Comparison of ENCODE assay signal across 9 mouse cellular contexts in genomic region chr10:80139975-80140665, GRCm38 (mm10). TPM values are rescaled to one million over a fixed set of nuclear protein-coding genes. Genes with fewer than 3 reads are reported as not detected.
DNase-seq lines count a peak whose midpoint lies in the region; ATAC-seq and TF ChIP-seq lines count a peak whose summit lies in the region.
"Had no signal": no experiment of that assay in that cellular context is flagged by ENCODE, and none has a peak within 500 bp of the region (broad histone marks: within the 10 kb centered on the region; RNA-seq: fewer than 3 reads in every experiment).

No protein-coding gene starts in this region.

- no peak overlapping the region for H3K4me3 ChIP-seq in gastrocnemius, adult 2 months
- no peak overlapping the region for H3K4me3 ChIP-seq in liver, embryonic 12.5 days
- no peak overlapping the region for H3K4me3 ChIP-seq in liver, postnatal 0 days (ENCODE audit: low read depth, low read length)
- H3K4me3 ChIP-seq in embryonic facial prominence, embryonic 12.5 days: no peak overlapping the region
- no peak overlapping the region for H3K4me3 ChIP-seq in liver, embryonic 15.5 days (replicated peaks)
- no peak overlapping the region for H3K4me3 ChIP-seq in intestine, embryonic 16.5 days (ENCODE audit: low read length)

- no peak for ATAC-seq in liver, embryonic 12.5 days
- ATAC-seq in liver, postnatal 0 days: no peak
- no peak for ATAC-seq in embryonic facial prominence, embryonic 12.5 days (ENCODE audit: insufficient number of reproducible peaks, insufficient read depth, low FRiP score, low TSS enrichment)
- ATAC-seq in liver, embryonic 15.5 days (ENCODE audit: insufficient read depth): no peak
- ATAC-seq in intestine, embryonic 16.5 days: no peak

- peaks cover 19% of the 10 kb centered on the region for H3K36me3 ChIP-seq in liver, embryonic 12.5 days
- peaks cover 16% of the 10 kb centered on the region for H3K36me3 ChIP-seq in liver, postnatal 0 days (replicated peaks; ENCODE audit: insufficient read depth, low read length)
- H3K36me3 ChIP-seq in embryonic facial prominence, embryonic 12.5 days: peaks cover 18% of the 10 kb centered on the region
- H3K36me3 ChIP-seq in liver, embryonic 15.5 days (replicated peaks): peaks cover 19% of the 10 kb centered on the region
- H3K36me3 ChIP-seq in intestine, embryonic 16.5 days (ENCODE audit: control insufficient read depth, insufficient read depth, low read length): peaks cover 9% of the 10 kb centered on the region; the same call in 1 of the 2 replicates

- TF ChIP-seq CTCF in gastrocnemius, adult 2 months (IDR thresholded peaks at IDR 0.05): no peak
- TF ChIP-seq CTCF in liver, postnatal 0 days (IDR thresholded peaks at IDR 0.05; ENCODE audit: low read depth): no peak

- peaks cover 80% of the 10 kb centered on the region for H3K4me1 ChIP-seq in liver, embryonic 12.5 days
- peaks cover 54% of the 10 kb centered on the region for H3K4me1 ChIP-seq in liver, postnatal 0 days (ENCODE audit: insufficient read depth)
- peaks cover 37% of the 10 kb centered on the region for H3K4me1 ChIP-seq in embryonic facial prominence, embryonic 12.5 days
- H3K4me1 ChIP-seq in liver, embryonic 15.5 days (replicated peaks): peaks cover 92% of the 10 kb centered on the region
- H3K4me1 ChIP-seq in intestine, embryonic 16.5 days (ENCODE audit: control insufficient read depth, insufficient read depth, low read length): peaks cover 57% of the 10 kb centered on the region

- no peak for TF ChIP-seq EP300 in liver, postnatal 0 days (IDR thresholded peaks at IDR 0.05; ENCODE audit: low read depth)

- H3K4me2 ChIP-seq in liver, embryonic 12.5 days: peak overlapping the region; percentile 97
- no peak overlapping the region for H3K4me2 ChIP-seq in liver, postnatal 0 days (ENCODE audit: low read depth, low read length)
- H3K4me2 ChIP-seq in embryonic facial prominence, embryonic 12.5 days (replicated peaks): peak overlapping the region; percentile 92; the same call in 1 of the 2 replicates
- peak overlapping the region; percentile 96; the same call in 1 of the 2 replicates for H3K4me2 ChIP-seq in liver, embryonic 15.5 days
- H3K4me2 ChIP-seq in intestine, embryonic 16.5 days (ENCODE audit: low read depth, low read length): no peak overlapping the region

- no peak for DNase-seq in gastrocnemius, adult 2 months
- no peak for DNase-seq in gastrocnemius, postnatal 4 days (ENCODE audit: low spot score in 2 of 2)
- no peak for DNase-seq in liver, postnatal 0 days
- DNase-seq in spleen, postnatal 4 days (ENCODE audit: low spot score in 2 of 2): no peak
- DNase-seq: right cerebral cortex, postnatal 25 days had no signal

- no peaks in the 10 kb centered on the region for H3K9me3 ChIP-seq in liver, embryonic 12.5 days (replicated peaks)
- H3K9me3 ChIP-seq in liver, postnatal 0 days (ENCODE audit: low read length): no peaks in the 10 kb centered on the region
- no peaks in the 10 kb centered on the region for H3K9me3 ChIP-seq in embryonic facial prominence, embryonic 12.5 days
- no peaks in the 10 kb centered on the region for H3K9me3 ChIP-seq in liver, embryonic 15.5 days (replicated peaks)
- no peaks in the 10 kb centered on the region for H3K9me3 ChIP-seq in intestine, embryonic 16.5 days (ENCODE audit: control insufficient read depth, low read length)

- H3K9ac ChIP-seq in liver, embryonic 12.5 days: peak overlapping the region; percentile 71; the same call in 1 of the 2 replicates
- no peak overlapping the region for H3K9ac ChIP-seq in liver, postnatal 0 days (replicated peaks)
- H3K9ac ChIP-seq in embryonic facial prominence, embryonic 12.5 days: no peak overlapping the region
- H3K9ac ChIP-seq in liver, embryonic 15.5 days: no peak overlapping the region
- H3K9ac ChIP-seq in intestine, embryonic 16.5 days (ENCODE audit: low read depth, low read length): no peak overlapping the region

- WGBS in liver, embryonic 12.5 days (ENCODE audit: insufficient replicate concordance): 70% methylated on average over 11 of the region's 11 CpGs
- WGBS in liver, postnatal 0 days (ENCODE audit: insufficient replicate concordance): 74% methylated on average over 11 of the region's 11 CpGs
- WGBS in embryonic facial prominence, embryonic 12.5 days: 72% methylated on average over 11 of the region's 11 CpGs
- WGBS in liver, embryonic 15.5 days (ENCODE audit: insufficient replicate concordance): 63% methylated on average over 11 of the region's 11 CpGs
- WGBS in intestine, embryonic 16.5 days: 75% methylated on average over 11 of the region's 11 CpGs

- peaks cover 49% of the 10 kb centered on the region for H3K27me3 ChIP-seq in liver, embryonic 12.5 days (replicated peaks)
- H3K27me3 ChIP-seq in liver, postnatal 0 days (ENCODE audit: insufficient read depth, low read length): peaks cover 37% of the 10 kb centered on the region
- H3K27me3 ChIP-seq in embryonic facial prominence, embryonic 12.5 days: peaks cover 35% of the 10 kb centered on the region
- H3K27me3 ChIP-seq in liver, embryonic 15.5 days: peaks cover 56% of the 10 kb centered on the region
- H3K27me3 ChIP-seq in intestine, embryonic 16.5 days (replicated peaks; ENCODE audit: control insufficient read depth, insufficient read depth, low read length): peaks cover 14% of the 10 kb centered on the region; the same call in 1 of the 2 replicates

- peak overlapping the region; percentile 98; the same call in 1 of the 2 replicates for H3K27ac ChIP-seq in gastrocnemius, adult 2 months
- H3K27ac ChIP-seq in liver, embryonic 12.5 days: peak overlapping the region; percentile 94
- no peak overlapping the region for H3K27ac ChIP-seq in liver, postnatal 0 days (ENCODE audit: low read depth)
- no peak overlapping the region for H3K27ac ChIP-seq in embryonic facial prominence, embryonic 12.5 days
- peak overlapping the region; percentile 95; the same call in 1 of the 2 replicates for H3K27ac ChIP-seq in liver, embryonic 15.5 days (replicated peaks)
- no peak overlapping the region for H3K27ac ChIP-seq in intestine, embryonic 16.5 days (ENCODE audit: low read length)

- intact Hi-C loops in gastrocnemius, adult 2 months (cut with DNase I): loop anchor here (2.0 kb wide), 2 partner anchors 21 to 153 kb away; no protein-coding TSS in a partner anchor

RNA-seq across cellular contexts. Expression of gene Cbarp, which starts 0.5 kb away (rescaled TPM):
- total RNA-seq in gastrocnemius, adult 2 months (2021): 1 to 10 TPM; 1.8 to 2.3 TPM
- 1 to 10 TPM; 2.2 to 2.7 TPM for total RNA-seq in gastrocnemius, postnatal 4 days (2021)
- 0.94 and 0.96 TPM in 2 replicates for polyA plus RNA-seq in liver, embryonic 12.5 days (2016; fragmentation: Nextera tagmentation; extraction: Ambion mirVana)
- polyA plus RNA-seq in liver, postnatal 0 days (2015; fragmentation: Nextera tagmentation; extraction: Ambion mirVana): 0.11 and 0.18 TPM in 2 replicates
- 8.4 and 8.5 TPM in 2 replicates for polyA plus RNA-seq in embryonic facial prominence, embryonic 12.5 days (2016; fragmentation: Nextera tagmentation; extraction: Ambion mirVana)
- 0.35 and 0.51 TPM in 2 replicates for polyA plus RNA-seq in liver, embryonic 15.5 days (2015; fragmentation: Nextera tagmentation; extraction: Ambion mirVana)
- 5.1 TPM in 2 replicates for polyA plus RNA-seq in intestine, embryonic 16.5 days (2015; fragmentation: Nextera tagmentation; extraction: Ambion mirVana)

RNA-seq across cellular contexts. Expression of gene Atp5d, which starts 1.7 kb away (rescaled TPM):
- 100 to 1,000 TPM; 535 to 725 TPM for total RNA-seq in gastrocnemius, adult 2 months (2021)
- total RNA-seq in gastrocnemius, postnatal 4 days (2021): 100 to 1,000 TPM; 522 to 564 TPM
- 393 and 419 TPM in 2 replicates for polyA plus RNA-seq in liver, embryonic 12.5 days (2016; fragmentation: Nextera tagmentation; extraction: Ambion mirVana)
- polyA plus RNA-seq in liver, postnatal 0 days (2015; fragmentation: Nextera tagmentation; extraction: Ambion mirVana): 537 and 576 TPM in 2 replicates
- 457 and 481 TPM in 2 replicates for polyA plus RNA-seq in embryonic facial prominence, embryonic 12.5 days (2016; fragmentation: Nextera tagmentation; extraction: Ambion mirVana)
- 291 and 300 TPM in 2 replicates for polyA plus RNA-seq in liver, embryonic 15.5 days (2015; fragmentation: Nextera tagmentation; extraction: Ambion mirVana)
- polyA plus RNA-seq in intestine, embryonic 16.5 days (2015; fragmentation: Nextera tagmentation; extraction: Ambion mirVana): 846 and 854 TPM in 2 replicates

RNA-seq across cellular contexts. Expression of gene Midn, which starts 8.0 kb away (rescaled TPM):
- total RNA-seq in gastrocnemius, adult 2 months (2021): 10 to 100 TPM; 34.3 to 39.8 TPM
- 10 to 100 TPM; 67.7 to 74.0 TPM for total RNA-seq in gastrocnemius, postnatal 4 days (2021)
- polyA plus RNA-seq in liver, embryonic 12.5 days (2016; fragmentation: Nextera tagmentation; extraction: Ambion mirVana): 5.7 and 6.3 TPM in 2 replicates
- polyA plus RNA-seq in liver, postnatal 0 days (2015; fragmentation: Nextera tagmentation; extraction: Ambion mirVana): 3.0 and 4.3 TPM in 2 replicates
- polyA plus RNA-seq in embryonic facial prominence, embryonic 12.5 days (2016; fragmentation: Nextera tagmentation; extraction: Ambion mirVana): 33.4 and 35.1 TPM in 2 replicates
- polyA plus RNA-seq in liver, embryonic 15.5 days (2015; fragmentation: Nextera tagmentation; extraction: Ambion mirVana): 2.9 and 3.1 TPM in 2 replicates
- 8.8 and 10.3 TPM in 2 replicates for polyA plus RNA-seq in intestine, embryonic 16.5 days (2015; fragmentation: Nextera tagmentation; extraction: Ambion mirVana)

RNA-seq across cellular contexts. Expression of gene Stk11, which starts 24.5 kb away (rescaled TPM):
- total RNA-seq in gastrocnemius, adult 2 months (2021): 100 to 1,000 TPM; 144 to 153 TPM
- 100 to 1,000 TPM; 116 to 125 TPM for total RNA-seq in gastrocnemius, postnatal 4 days (2021)
- 18.6 and 19.8 TPM in 2 replicates for polyA plus RNA-seq in liver, embryonic 12.5 days (2016; fragmentation: Nextera tagmentation; extraction: Ambion mirVana)
- 9.1 and 11.2 TPM in 2 replicates for polyA plus RNA-seq in liver, postnatal 0 days (2015; fragmentation: Nextera tagmentation; extraction: Ambion mirVana)
- polyA plus RNA-seq in embryonic facial prominence, embryonic 12.5 days (2016; fragmentation: Nextera tagmentation; extraction: Ambion mirVana): 17.2 and 18.5 TPM in 2 replicates
- polyA plus RNA-seq in liver, embryonic 15.5 days (2015; fragmentation: Nextera tagmentation; extraction: Ambion mirVana): 16.4 and 21.8 TPM in 2 replicates
- 13.8 and 15.7 TPM in 2 replicates for polyA plus RNA-seq in intestine, embryonic 16.5 days (2015; fragmentation: Nextera tagmentation; extraction: Ambion mirVana)

RNA-seq across cellular contexts. Expression of gene Cirbp, which starts 25.7 kb away (rescaled TPM):
- 10 to 100 TPM; 22.1 to 30.7 TPM for total RNA-seq in gastrocnemius, adult 2 months (2021)
- total RNA-seq in gastrocnemius, postnatal 4 days (2021): 100 to 1,000 TPM; 107 to 153 TPM
- polyA plus RNA-seq in liver, embryonic 12.5 days (2016; fragmentation: Nextera tagmentation; extraction: Ambion mirVana): 22.1 and 27.3 TPM in 2 replicates
- polyA plus RNA-seq in liver, postnatal 0 days (2015; fragmentation: Nextera tagmentation; extraction: Ambion mirVana): 87.0 and 93.3 TPM in 2 replicates
- polyA plus RNA-seq in embryonic facial prominence, embryonic 12.5 days (2016; fragmentation: Nextera tagmentation; extraction: Ambion mirVana): 151 and 159 TPM in 2 replicates
- polyA plus RNA-seq in liver, embryonic 15.5 days (2015; fragmentation: Nextera tagmentation; extraction: Ambion mirVana): 13.1 and 17.0 TPM in 2 replicates
- 53.2 and 62.6 TPM in 2 replicates for polyA plus RNA-seq in intestine, embryonic 16.5 days (2015; fragmentation: Nextera tagmentation; extraction: Ambion mirVana)

Comparison
In these comparisons a context has a peak if more than half of its experiments do, and no peak if none do; other contexts are left out.
1. H3K27ac ChIP-seq: peak in gastrocnemius, adult 2 months (single experiment), liver, embryonic 12.5 days (single experiment) and liver, embryonic 15.5 days (single experiment); none in liver, postnatal 0 days (single experiment), embryonic facial prominence, embryonic 12.5 days (single experiment) and intestine, embryonic 16.5 days (single experiment).
2. H3K4me2 ChIP-seq: peak in liver, embryonic 12.5 days (single experiment), embryonic facial prominence, embryonic 12.5 days (single experiment) and liver, embryonic 15.5 days (single experiment); none in liver, postnatal 0 days (single experiment) and intestine, embryonic 16.5 days (single experiment).